Mouse (Mus musculus): ENCODE measurements around the gene Otop3.

DNA sequence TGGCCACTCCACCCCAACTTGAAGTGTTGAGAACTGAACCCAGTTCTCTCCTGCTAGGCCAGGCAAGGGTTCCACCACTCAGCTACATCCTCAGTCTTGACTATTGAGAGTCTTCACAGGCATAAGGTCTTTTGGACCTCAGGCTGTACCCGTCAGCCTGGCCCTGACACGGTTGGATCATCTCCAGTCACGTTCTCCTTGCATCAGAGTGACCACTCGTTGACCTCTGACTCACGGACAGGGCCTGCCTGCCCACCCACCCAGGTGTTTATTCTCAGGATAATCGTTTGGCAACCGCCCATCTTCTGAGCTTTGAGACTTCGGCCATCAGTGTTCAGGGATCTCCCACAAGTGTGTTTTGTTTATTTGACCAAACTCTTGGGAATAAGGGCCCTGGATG is 31.4 kb upstream of the Otop3 start:
- TF ChIP-seq POLR2A (IDR thresholded peaks at IDR 0.05; ENCODE audit: control insufficient read depth, extremely low read depth, insufficient read depth, low read length, poor library complexity): no peak
- no peak for TF ChIP-seq CTCF (IDR thresholded peaks at IDR 0.05; ENCODE audit: borderline replicate concordance, control insufficient read depth, extremely low read depth, insufficient read depth, low read length, poor library complexity)
